ENCODE assay signal across 12 mouse cellular contexts in genomic region chr1:180703400-180703799, GRCm38 (mm10). TPM values are rescaled to one million over a fixed set of nuclear protein-coding genes. Genes with fewer than 3 reads are reported as not detected.
DNase-seq lines count a peak whose midpoint lies in the region; ATAC-seq and TF ChIP-seq lines count a peak whose summit lies in the region.
"Had no signal": no experiment of that assay in that cellular context is flagged by ENCODE, and none has a peak within 500 bp of the region (broad histone marks: within the 10 kb centered on the region; RNA-seq: fewer than 3 reads in every experiment).

No protein-coding gene starts in this region.

- intact Hi-C loops in gastrocnemius, adult 2 months (cut with DNase I), result no loop called here

- no peak for ATAC-seq in liver, embryonic 11.5 days (replicated peaks; ENCODE audit: low FRiP score)
- ATAC-seq in limb, embryonic 13.5 days (ENCODE audit: low FRiP score, low read depth), result no peak; the same call in 1 of the 2 replicates

- H3K27ac ChIP-seq in gastrocnemius, adult 2 months, result no peak overlapping the region
- no peak overlapping the region for H3K27ac ChIP-seq in liver, embryonic 11.5 days (ENCODE audit: low read depth, low read length)
- H3K27ac ChIP-seq in limb, embryonic 13.5 days, result no peak overlapping the region
- H3K27ac ChIP-seq: hindbrain, embryonic 14.5 days had no signal

- H3K4me2 ChIP-seq in liver, embryonic 11.5 days, result peak overlapping the region; percentile 33; the same call in 1 of the 2 replicates
- peak overlapping the region; percentile 39 for H3K4me2 ChIP-seq in limb, embryonic 13.5 days (replicated peaks)
- H3K4me2 ChIP-seq: hindbrain, embryonic 14.5 days had no signal

- H3K9me3 ChIP-seq in liver, embryonic 11.5 days (ENCODE audit: control insufficient read depth, low read length), result no peaks in the 10 kb centered on the region
- no peaks in the 10 kb centered on the region for H3K9me3 ChIP-seq in limb, embryonic 13.5 days

- no peak for TF ChIP-seq CTCF in gastrocnemius, adult 2 months (IDR thresholded peaks at IDR 0.05)

- no peak overlapping the region for H3K9ac ChIP-seq in liver, embryonic 11.5 days (ENCODE audit: low read depth, low read length)
- no peak overlapping the region; the same call in 1 of the 2 replicates for H3K9ac ChIP-seq in limb, embryonic 13.5 days
- H3K9ac ChIP-seq: hindbrain, embryonic 14.5 days had no signal

- peaks cover 3% of the 10 kb centered on the region; the same call in 1 of the 2 replicates for H3K27me3 ChIP-seq in liver, embryonic 11.5 days (replicated peaks; ENCODE audit: control insufficient read depth, insufficient read depth, low read length)
- H3K27me3 ChIP-seq in limb, embryonic 13.5 days, result peaks cover 20% of the 10 kb centered on the region

- 33% methylated on average over 6 of the region's 6 CpGs for WGBS in liver, embryonic 11.5 days
- 27% methylated on average over 6 of the region's 6 CpGs for WGBS in limb, embryonic 13.5 days

- no peaks in the 10 kb centered on the region for H3K36me3 ChIP-seq in liver, embryonic 11.5 days (ENCODE audit: control insufficient read depth, insufficient read depth, low read length)
- no peaks in the 10 kb centered on the region for H3K36me3 ChIP-seq in limb, embryonic 13.5 days

- H3K4me3 ChIP-seq in gastrocnemius, adult 2 months, result peak overlapping the region; percentile 54
- no peak overlapping the region for H3K4me3 ChIP-seq in liver, embryonic 11.5 days (ENCODE audit: low read depth, low read length)
- H3K4me3 ChIP-seq in limb, embryonic 13.5 days, result 0 out of 2 replicates have a peak overlapping the region, but pooled peaks have one; percentile 20

- no peaks in the 10 kb centered on the region for H3K4me1 ChIP-seq in liver, embryonic 11.5 days (replicated peaks; ENCODE audit: control insufficient read depth, insufficient read depth, low read length)
- peaks cover 9% of the 10 kb centered on the region; the same call in 1 of the 2 replicates for H3K4me1 ChIP-seq in limb, embryonic 13.5 days

- no peak for DNase-seq in gastrocnemius, adult 2 months
- DNase-seq in gastrocnemius, postnatal 10 days, result no peak
- no peak for DNase-seq in liver, embryonic 11.5 days (ENCODE audit: low spot score)
- no peak for DNase-seq in liver
- peak; percentile 45 for DNase-seq in thymus, postnatal 14 days
- no peak for DNase-seq in frontal cortex, postnatal 36 days (ENCODE audit: low spot score in 2 of 2)
- no peak for DNase-seq in frontal cortex, postnatal 25 days (ENCODE audit: low spot score in 2 of 2)
- DNase-seq: embryo, embryonic 11 days had no signal

RNA-seq across cellular contexts. Expression of gene Mixl1, which starts 6.6 kb away (rescaled TPM):
- not detected for total RNA-seq in gastrocnemius, adult 2 months (2021)
- total RNA-seq in gastrocnemius, postnatal 10 days (2021), result not detected
- polyA plus RNA-seq in liver, embryonic 11.5 days (2014; fragmentation: Nextera tagmentation; extraction: Ambion mirVana), result 1.8 and 2.0 TPM in 2 replicates
- polyA plus RNA-seq in limb, embryonic 13.5 days (2015; fragmentation: Nextera tagmentation; extraction: Ambion mirVana), result 0.34 and 0.46 TPM in 2 replicates
- polyA plus RNA-seq: C2C12; small intestine, adult 2 months had no signal

RNA-seq across cellular contexts. Expression of gene Acbd3, which starts 22.4 kb away (rescaled TPM):
- 10 to 100 TPM; 13.8 to 16.0 TPM for total RNA-seq in gastrocnemius, adult 2 months (2021)
- 10 to 100 TPM; 22.0 to 27.7 TPM for total RNA-seq in gastrocnemius, postnatal 10 days (2021)
- 17.5 and 18.4 TPM in 2 replicates for polyA plus RNA-seq in liver, embryonic 11.5 days (2014; fragmentation: Nextera tagmentation; extraction: Ambion mirVana)
- polyA plus RNA-seq in limb, embryonic 13.5 days (2015; fragmentation: Nextera tagmentation; extraction: Ambion mirVana), result 25.0 and 25.4 TPM in 2 replicates
